Mouse (Mus musculus) heart, adult 2 months (tissue): Measurements from ENCODE around the gene Slc19a1. TPM values are rescaled to one million over a fixed set of nuclear protein-coding genes. Genes with fewer than 3 reads are reported as not detected.
A peak's percentile ranks its signal among the peaks of the same experiment; 100 is the strongest.

Source experiments
- DNase-seq, 2 experiments: peaks; one replicate each; pipeline ENCODE4 v3.0.0; 2021
- H3K27ac ChIP-seq: fragments of 200-600 bp; 2 replicates; pipeline ENCODE4 v1.8.1; 2022
- H3K27me3 ChIP-seq: fragments of 200-500 bp; 2 replicates; pipeline ENCODE4 v1.6.1; 2012; ENCODE audit warnings: mild to moderate bottlenecking, low read length, inconsistent platforms, mixed read lengths; ENCODE audit not compliant: control insufficient read depth, insufficient read depth
- H3K36me3 ChIP-seq: fragments of 200-500 bp; 2 replicates; pipeline ENCODE4 v1.6.1; 2012; ENCODE audit warnings: low read length, inconsistent platforms; ENCODE audit not compliant: control insufficient read depth, insufficient read depth
- H3K4me1 ChIP-seq: fragments of 200-500 bp; 2 replicates; pipeline ENCODE4 v1.6.1; 2011; ENCODE audit warnings: low read length; ENCODE audit not compliant: control insufficient read depth, insufficient read depth
- H3K4me3 ChIP-seq: fragments of 200-600 bp; 2 replicates; pipeline ENCODE4 v1.8.1; 2022
- H3K79me2 ChIP-seq: fragments of 200-500 bp; replicated peaks from 2 replicates; pipeline ENCODE4 v1.6.1; 2012; ENCODE audit warnings: mild to moderate bottlenecking, inconsistent platforms, low read length, moderate library complexity, mixed read lengths; ENCODE audit not compliant: control insufficient read depth, insufficient read depth
- H3K9ac ChIP-seq: fragments of 200-500 bp; 2 replicates; pipeline ENCODE4 v1.6.1; 2012; ENCODE audit warnings: low read depth, mild to moderate bottlenecking, control low read depth, inconsistent platforms, low read length, mixed read lengths
- CTCF ChIP-seq: fragments of 200-600 bp; IDR thresholded peaks from 2 replicates; pipeline ENCODE4 v1.8.1; 2022; ENCODE audit warnings: antibody characterized with exemption, mild to moderate bottlenecking, moderate library complexity
- EP300 ChIP-seq: fragments of 200-500 bp; IDR thresholded peaks from 2 replicates; pipeline ENCODE4 v1.6.1; 2011; ENCODE audit warnings: low read depth, low read length, control low read depth; ENCODE audit not compliant: insufficient read depth
- POLR2A ChIP-seq: fragments of 200-500 bp; IDR thresholded peaks from 2 replicates; pipeline ENCODE4 v1.6.1; 2011; ENCODE audit warnings: mild to moderate bottlenecking, low read depth, low read length, control low read depth; ENCODE audit not compliant: insufficient read depth
- WGBS: fragments of 180-500 bp; shearing (Covaris S2); methylation state at CpG from one replicate; pipeline ENCODE4 v1.1.7; 2018; 5-methylcytosine and 5-hydroxymethylcytosine counted together
- intact Hi-C: fragments of 180-260 bp; cut with DNase I; formaldehyde crosslinking; loops from one replicate; pipeline ENCODE4 v1.15.1; 2025
- polyA plus RNA-seq: library from polyadenylated mRNA; depleted of rRNA; stranded (reverse); fragments of >200 nt; gene quantifications from 2 replicates; pipeline ENCODE4 v1.2.3, GENCODE M21; 2012
- total RNA-seq, 2 experiments: library from RNA; stranded (reverse); gene quantifications; 2 replicates each; pipeline ENCODE4 v1.2.3; 2021

Gene Slc19a1
- total and polyA plus RNA-seq, 3 experiments, result 4.0 to 17.4 (median 5.7) TPM

GRCm38 (mm10) chr10:77093817-77094216 is 61.8 kb downstream of the Slc19a1 start:
- no peak for TF ChIP-seq EP300
- TF ChIP-seq POLR2A, result no peak
- TF ChIP-seq CTCF, result no peak
- H3K4me1 ChIP-seq, result peaks cover 4% of the 10 kb centered on the region
- intact Hi-C loops, result no loop called here
- no peaks in the 10 kb centered on the region for H3K36me3 ChIP-seq
- no peaks in the 10 kb centered on the region for H3K27me3 ChIP-seq
- no peak overlapping the region for H3K4me3 ChIP-seq
- no peak for DNase-seq
- H3K9ac ChIP-seq, result no peak overlapping the region
- no peak overlapping the region for H3K27ac ChIP-seq
- no peaks in the 10 kb centered on the region for H3K79me2 ChIP-seq

- Histone ChIP-seq H3K4me1 (peaks cover 4% of the 10 kb centered on the region), H3K27me3 (no peaks in the 10 kb centered on the region), H3K79me2 (no peaks in the 10 kb centered on the region), H3K36me3 (no peaks in the 10 kb centered on the region), H3K27ac (no peak overlapping the region), H3K4me3 (no peak overlapping the region), H3K9ac (no peak overlapping the region)
- WGBS, result 97% methylated on average over 3 of the region's 3 CpGs
- DNase-seq, result no peak
- intact Hi-C loops, result no loop called here
- no peak for TF ChIP-seq POLR2A
- no peak for TF ChIP-seq EP300
- no peak for TF ChIP-seq CTCF
These were observed 63.6 kb downstream of the Slc19a1 start for GRCm38 (mm10) chr10:77095666-77096065.

- 63% methylated on average over 12 of the region's 12 CpGs for WGBS
- intact Hi-C loops, result no loop called here
- TF ChIP-seq POLR2A (no peak), CTCF (no peak), EP300 (no peak)
- no peak for DNase-seq
- Histone ChIP-seq H3K9ac (no peak overlapping the region), H3K4me3 (no peak overlapping the region), H3K79me2 (no peaks in the 10 kb centered on the region), H3K4me1 (peaks cover 4% of the 10 kb centered on the region), H3K36me3 (no peaks in the 10 kb centered on the region), H3K27me3 (no peaks in the 10 kb centered on the region), H3K27ac (no peak overlapping the region)
These were observed 65.2 kb downstream of the Slc19a1 start for GRCm38 (mm10) chr10:77097006-77097889.

- TF ChIP-seq CTCF, result no peak
- no peak for TF ChIP-seq EP300
- TF ChIP-seq POLR2A, result no peak
- 42% methylated on average over 4 of the region's 4 CpGs for WGBS
- no peaks in the 10 kb centered on the region for H3K36me3 ChIP-seq
- no peak overlapping the region for H3K27ac ChIP-seq
- no peak overlapping the region for H3K9ac ChIP-seq
- DNase-seq, result peak in 1 of 2 experiments; percentile 31
- H3K4me3 ChIP-seq, result no peak overlapping the region
- intact Hi-C loops, result no loop called here
- no peaks in the 10 kb centered on the region for H3K27me3 ChIP-seq
- no peaks in the 10 kb centered on the region for H3K79me2 ChIP-seq
- peaks cover 4% of the 10 kb centered on the region for H3K4me1 ChIP-seq
These were observed 65.8 kb downstream of the Slc19a1 start for GRCm38 (mm10) chr10:77097890-77098200.

GRCm38 (mm10) chr10:77098619-77099018 is 66.6 kb downstream of the Slc19a1 start:
- H3K4me1 ChIP-seq, result peaks cover 4% of the 10 kb centered on the region
- H3K79me2 ChIP-seq, result no peaks in the 10 kb centered on the region
- no peak overlapping the region for H3K4me3 ChIP-seq
- H3K36me3 ChIP-seq, result no peaks in the 10 kb centered on the region
- H3K9ac ChIP-seq, result no peak overlapping the region
- 62% methylated on average over 2 of the region's 2 CpGs for WGBS
- H3K27ac ChIP-seq, result peak overlapping the region; percentile 3; the same call in 1 of the 2 replicates
- no peak for TF ChIP-seq EP300
- TF ChIP-seq CTCF, result no peak
- no peak for TF ChIP-seq POLR2A
- intact Hi-C loops, result no loop called here
- DNase-seq, result peak in 1 of 2 experiments; percentile 48
- no peaks in the 10 kb centered on the region for H3K27me3 ChIP-seq

- Histone ChIP-seq H3K27ac (no peak overlapping the region), H3K9ac (no peak overlapping the region), H3K36me3 (no peaks in the 10 kb centered on the region), H3K4me1 (peaks cover 4% of the 10 kb centered on the region), H3K79me2 (no peaks in the 10 kb centered on the region), H3K27me3 (no peaks in the 10 kb centered on the region), H3K4me3 (no peak overlapping the region)
- no peak for TF ChIP-seq CTCF
- no peak for TF ChIP-seq EP300
- no peak for TF ChIP-seq POLR2A
- WGBS, result 91% methylated on average over 4 of the region's 4 CpGs
- DNase-seq, result no peak
- intact Hi-C loops, result no loop called here
These were observed 67.7 kb downstream of the Slc19a1 start for GRCm38 (mm10) chr10:77099777-77100176.
